Mouse (Mus musculus) hindbrain, postnatal 0 days (tissue): Measurements from ENCODE around the gene Nrxn3. TPM values are rescaled to one million over a fixed set of nuclear protein-coding genes. Genes with fewer than 3 reads are reported as not detected.
A peak's percentile ranks its signal among the peaks of the same experiment; 100 is the strongest.

Experiments used
- ATAC-seq: fragments of 200-750 bp; cut with Nextera tagmentation; 2 replicates; pipeline ENCODE4 v1.8.0; 2017; ENCODE audit warnings: mild to moderate bottlenecking, moderate TSS enrichment, moderate library complexity
- DNase-seq: peaks from one replicate; pipeline ENCODE4 v3.0.0-alpha.2; 2015; ENCODE audit warnings: low spot score
- H3K27ac ChIP-seq: fragments of 300-500 bp; sonication (generic); 2 replicates; pipeline ENCODE4 v1.5.1; 2014; ENCODE audit warnings: mild to moderate bottlenecking
- H3K27me3 ChIP-seq: fragments of 300-500 bp; sonication (generic); 2 replicates; pipeline ENCODE4 v1.6.1; 2014; ENCODE audit warnings: low read length, mixed read lengths; ENCODE audit not compliant: insufficient read depth
- H3K36me3 ChIP-seq: fragments of 300-500 bp; sonication (generic); 2 replicates; pipeline ENCODE4 v1.6.1; 2014; ENCODE audit warnings: low read length, mixed read lengths; ENCODE audit not compliant: insufficient read depth
- H3K4me1 ChIP-seq: fragments of 300-500 bp; sonication (generic); 2 replicates; pipeline ENCODE4 v1.6.1; 2014; ENCODE audit warnings: antibody characterized with exemption, low read length, mixed read lengths; ENCODE audit not compliant: insufficient read depth
- H3K4me2 ChIP-seq: fragments of 300-500 bp; sonication (generic); 2 replicates; pipeline ENCODE4 v1.6.1; 2014; ENCODE audit warnings: low read depth, mild to moderate bottlenecking, low read length, moderate library complexity, mixed read lengths
- H3K4me3 ChIP-seq: fragments of 300-500 bp; sonication (generic); 2 replicates; pipeline ENCODE4 v1.5.1; 2014; ENCODE audit warnings: low read length
- H3K9ac ChIP-seq: fragments of 300-500 bp; sonication (generic); replicated peaks from 2 replicates; pipeline ENCODE4 v1.6.1; 2014; ENCODE audit warnings: mild to moderate bottlenecking, low read length, moderate library complexity, mixed read lengths
- H3K9me3 ChIP-seq: fragments of 300-500 bp; sonication (generic); 2 replicates; pipeline ENCODE4 v1.6.1; 2016; ENCODE audit warnings: low read length, mixed read lengths
- CTCF ChIP-seq: IDR thresholded peaks from 2 replicates; pipeline ENCODE4 v1.5.1; 2016; ENCODE audit warnings: antibody characterized with exemption, control low read depth, low read depth
- WGBS: fragments of 180-500 bp; shearing (Covaris S2); extraction: QIAGEN DNeasy Blood & Tissue Kit; methylation state at CpG from one replicate; pipeline ENCODE4 v1.1.7; 2014; 5-methylcytosine and 5-hydroxymethylcytosine counted together
- polyA plus RNA-seq: library from polyadenylated mRNA; unstranded; fragments of >200 nt; fragmentation: Nextera tagmentation; extraction: Ambion mirVana; gene quantifications from 2 replicates; pipeline ENCODE4 v1.2.1, GENCODE M21; 2015
- total RNA-seq: library from RNA; depleted of rRNA; stranded (reverse); fragments of >200 nt; gene quantifications from 2 replicates; pipeline ENCODE4 v1.2.3, GENCODE M21; 2014

Nrxn3 gene
- total and polyA plus RNA-seq, 2 experiments from 2014 or later = 87.8 to 103 TPM

- H3K27me3 ChIP-seq = no peaks in the 10 kb centered on the region
- H3K4me3 ChIP-seq = no peak overlapping the region
- no peaks in the 10 kb centered on the region for H3K9me3 ChIP-seq
- DNase-seq (no peak), ATAC-seq (no peak)
- WGBS = 5% methylated on average over 1 of the region's 1 CpGs
- H3K27ac ChIP-seq = no peak overlapping the region
- TF ChIP-seq CTCF = no peak
- H3K36me3 ChIP-seq = no peaks in the 10 kb centered on the region
- H3K4me1 ChIP-seq = peaks cover 14% of the 10 kb centered on the region
- no peak overlapping the region for H3K4me2 ChIP-seq
- no peak overlapping the region for H3K9ac ChIP-seq
Observed at GRCm38 (mm10) chr12:88900728-88901080, 178.0 kb downstream of the Nrxn3 start.

- TF ChIP-seq CTCF = no peak
- peak overlapping the region; percentile 56; the same call in 1 of the 2 replicates for H3K27ac ChIP-seq
- no peak overlapping the region for H3K4me3 ChIP-seq
- H3K4me1 ChIP-seq = peaks cover 6% of the 10 kb centered on the region; the same call in 1 of the 2 replicates
- WGBS = 18% methylated on average over 2 of the region's 2 CpGs
- no peaks in the 10 kb centered on the region for H3K27me3 ChIP-seq
- DNase-seq (peak; percentile 79), ATAC-seq (peak; percentile 96)
- H3K4me2 ChIP-seq = no peak overlapping the region
- no peak overlapping the region for H3K9ac ChIP-seq
- no peaks in the 10 kb centered on the region for H3K9me3 ChIP-seq
- H3K36me3 ChIP-seq = no peaks in the 10 kb centered on the region
Observed at GRCm38 (mm10) chr12:88910761-88911160, 188.1 kb downstream of the Nrxn3 start.

DNA sequence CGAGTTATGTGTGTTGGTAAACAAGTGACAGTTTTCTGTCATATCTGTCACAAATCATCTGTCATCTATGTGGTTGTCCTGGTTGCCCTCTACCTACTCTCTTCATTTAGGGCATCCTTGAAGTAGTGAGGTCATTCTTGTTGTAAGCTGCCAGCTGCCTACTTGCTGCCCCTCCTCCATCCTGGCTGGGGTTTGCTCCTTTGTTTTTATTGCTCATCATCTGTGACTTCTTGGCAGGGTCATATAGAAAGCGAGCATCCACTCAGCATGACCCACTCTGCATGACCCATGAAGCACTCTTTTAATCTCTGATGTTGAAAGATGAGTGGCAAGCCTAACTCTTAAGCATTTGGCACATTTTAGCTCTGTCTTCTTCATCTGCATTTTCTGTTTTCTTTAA is 194.1 kb downstream of the Nrxn3 start:
- Histone ChIP-seq H3K36me3 (no peaks in the 10 kb centered on the region), H3K9ac (no peak overlapping the region), H3K9me3 (no peaks in the 10 kb centered on the region), H3K27ac (no peak overlapping the region), H3K27me3 (no peaks in the 10 kb centered on the region), H3K4me1 (no peaks in the 10 kb centered on the region), H3K4me2 (no peak overlapping the region), H3K4me3 (no peak overlapping the region)
- TF ChIP-seq CTCF = no peak
- 58% methylated on average over 2 of the region's 2 CpGs for WGBS
- DNase-seq = peak; percentile 40
- peak; percentile 62; the same call in 1 of the 2 replicates for ATAC-seq

GRCm38 (mm10) chr12:88924896-88925295 is 202.2 kb downstream of the Nrxn3 start:
- Histone ChIP-seq H3K36me3 (no peaks in the 10 kb centered on the region), H3K4me2 (no peak overlapping the region), H3K9ac (no peak overlapping the region), H3K4me3 (no peak overlapping the region), H3K27me3 (no peaks in the 10 kb centered on the region), H3K27ac (no peak overlapping the region), H3K9me3 (no peaks in the 10 kb centered on the region), H3K4me1 (no peaks in the 10 kb centered on the region)
- no peak for DNase-seq
- 72% methylated on average over 3 of the region's 3 CpGs for WGBS
- ATAC-seq = no peak
- no peak for TF ChIP-seq CTCF

GRCm38 (mm10) chr12:88926306-88926705 is 203.6 kb downstream of the Nrxn3 start:
- 67% methylated on average over 4 of the region's 4 CpGs for WGBS
- Histone ChIP-seq H3K4me1 (no peaks in the 10 kb centered on the region), H3K4me3 (no peak overlapping the region), H3K36me3 (no peaks in the 10 kb centered on the region), H3K27ac (no peak overlapping the region), H3K4me2 (no peak overlapping the region), H3K27me3 (no peaks in the 10 kb centered on the region), H3K9ac (no peak overlapping the region), H3K9me3 (no peaks in the 10 kb centered on the region)
- DNase-seq (no peak), ATAC-seq (no peak)
- no peak for TF ChIP-seq CTCF

- Histone ChIP-seq H3K4me1 (no peaks in the 10 kb centered on the region), H3K36me3 (no peaks in the 10 kb centered on the region), H3K27ac (no peak overlapping the region), H3K27me3 (no peaks in the 10 kb centered on the region), H3K4me3 (no peak overlapping the region), H3K4me2 (no peak overlapping the region), H3K9me3 (no peaks in the 10 kb centered on the region), H3K9ac (no peak overlapping the region)
- ATAC-seq (0 out of 2 replicates have a peak, but pooled peaks have one; percentile 35), DNase-seq (peak; percentile 36)
- no peak for TF ChIP-seq CTCF
- 53% methylated on average over 4 of the region's 4 CpGs for WGBS
Observed at GRCm38 (mm10) chr12:88931713-88932112, 209.0 kb downstream of the Nrxn3 start.

- no peak for ATAC-seq
- H3K9me3 ChIP-seq = no peaks in the 10 kb centered on the region
- TF ChIP-seq CTCF = no peak
- no peaks in the 10 kb centered on the region for H3K4me1 ChIP-seq
- no peak for DNase-seq
- H3K4me2 ChIP-seq = no peak overlapping the region
- H3K36me3 ChIP-seq = no peaks in the 10 kb centered on the region
- no peak overlapping the region for H3K9ac ChIP-seq
- no peak overlapping the region for H3K27ac ChIP-seq
- H3K27me3 ChIP-seq = no peaks in the 10 kb centered on the region
- H3K4me3 ChIP-seq = no peak overlapping the region
- 67% methylated on average over 2 of the region's 2 CpGs for WGBS
Observed at GRCm38 (mm10) chr12:88939679-88940078, 217.0 kb downstream of the Nrxn3 start.
